Mouse (Mus musculus) embryonic facial prominence, embryonic 14.5 days (tissue): ENCODE results near the gene Clec4a2. TPM values are rescaled to one million over a fixed set of nuclear protein-coding genes. Genes with fewer than 3 reads are reported as not detected.
A peak's percentile ranks its signal among the peaks of the same experiment; 100 is the strongest.
"Not testable (repeated sequence)": the region's sequence is repeated elsewhere in the genome, so short reads cannot be mapped to it uniquely, and the experiment has no call there.

Experiments used
- ATAC-seq: fragments of 200-750 bp; cut with Nextera tagmentation; 2 replicates; pipeline ENCODE4 v1.8.0; 2017; ENCODE audit warnings: low read depth, moderate number of reproducible peaks, moderate TSS enrichment
- DNase-seq: peaks from one replicate; pipeline ENCODE4 v3.0.0-alpha.2; 2015; ENCODE audit warnings: low spot score
- H3K27ac ChIP-seq: fragments of 300-500 bp; sonication (generic); replicated peaks from 2 replicates; pipeline ENCODE4 v1.5.1; 2014; ENCODE audit warnings: low read depth, mild to moderate bottlenecking, low read length, moderate library complexity
- H3K27me3 ChIP-seq: fragments of 300-500 bp; sonication (generic); replicated peaks from 2 replicates; pipeline ENCODE4 v1.6.1; 2014; ENCODE audit warnings: low read length; ENCODE audit not compliant: control insufficient read depth, insufficient read depth
- H3K36me3 ChIP-seq: fragments of 300-500 bp; sonication (generic); 2 replicates; pipeline ENCODE4 v1.6.1; 2014; ENCODE audit warnings: low read length, mixed read lengths; ENCODE audit not compliant: control insufficient read depth, insufficient read depth
- H3K4me1 ChIP-seq: fragments of 300-500 bp; sonication (generic); 2 replicates; pipeline ENCODE4 v1.6.1; 2014; ENCODE audit warnings: antibody characterized with exemption, low read length; ENCODE audit not compliant: control insufficient read depth, insufficient read depth
- H3K4me2 ChIP-seq: fragments of 300-500 bp; sonication (generic); 2 replicates; pipeline ENCODE4 v1.6.1; 2014; ENCODE audit warnings: low read depth, mild to moderate bottlenecking, low read length, moderate library complexity, mixed read lengths
- H3K4me3 ChIP-seq: fragments of 300-500 bp; sonication (generic); 2 replicates; pipeline ENCODE4 v1.5.1; 2014; ENCODE audit warnings: low read depth, mild to moderate bottlenecking, low read length
- H3K9ac ChIP-seq: fragments of 300-500 bp; sonication (generic); 2 replicates; pipeline ENCODE4 v1.6.1; 2014; ENCODE audit warnings: low read depth, mild to moderate bottlenecking, low read length, moderate library complexity, mixed read lengths
- H3K9me3 ChIP-seq: fragments of 300-500 bp; sonication (generic); 2 replicates; pipeline ENCODE4 v1.6.1; 2016; ENCODE audit warnings: low read length; ENCODE audit not compliant: control insufficient read depth
- WGBS: fragments of 180-500 bp; shearing (Covaris S2); extraction: QIAGEN DNeasy Blood & Tissue Kit; methylation state at CpG from one replicate; pipeline ENCODE4 v1.1.7; 2014; 5-methylcytosine and 5-hydroxymethylcytosine counted together
- polyA plus RNA-seq: library from polyadenylated mRNA; unstranded; fragments of >200 nt; fragmentation: Nextera tagmentation; extraction: Ambion mirVana; gene quantifications from 2 replicates; pipeline ENCODE4 v1.2.1, GENCODE M21; 2014

The Clec4a2 gene
- polyA plus RNA-seq = 5.8 and 7.2 TPM in 2 replicates

DNA sequence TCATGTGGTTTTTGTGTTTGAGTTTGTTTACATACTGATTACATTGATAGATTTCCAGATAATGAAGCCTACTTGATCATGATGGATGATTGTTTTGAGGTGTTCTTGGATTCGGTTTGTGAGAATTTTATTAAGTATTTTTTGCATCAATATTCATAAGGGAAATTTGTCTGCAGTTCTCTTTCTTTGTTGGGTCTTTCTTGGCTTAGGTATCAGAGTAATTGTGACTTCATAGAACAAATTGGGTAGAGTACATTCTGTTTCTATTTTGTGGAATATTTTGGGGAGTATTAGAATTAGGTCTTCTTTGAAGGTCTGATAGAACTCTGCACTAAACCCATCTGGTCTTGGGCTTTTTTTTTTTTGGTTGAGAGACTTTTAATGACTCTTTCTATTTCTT lies at the start of gene Clec4a2:
TSS of gene Clec4a2 (plus strand) at position 301 of the 400 bp plus-strand sequence.
- 55% methylated on average over 1 of the region's 1 CpGs for WGBS

DNA sequence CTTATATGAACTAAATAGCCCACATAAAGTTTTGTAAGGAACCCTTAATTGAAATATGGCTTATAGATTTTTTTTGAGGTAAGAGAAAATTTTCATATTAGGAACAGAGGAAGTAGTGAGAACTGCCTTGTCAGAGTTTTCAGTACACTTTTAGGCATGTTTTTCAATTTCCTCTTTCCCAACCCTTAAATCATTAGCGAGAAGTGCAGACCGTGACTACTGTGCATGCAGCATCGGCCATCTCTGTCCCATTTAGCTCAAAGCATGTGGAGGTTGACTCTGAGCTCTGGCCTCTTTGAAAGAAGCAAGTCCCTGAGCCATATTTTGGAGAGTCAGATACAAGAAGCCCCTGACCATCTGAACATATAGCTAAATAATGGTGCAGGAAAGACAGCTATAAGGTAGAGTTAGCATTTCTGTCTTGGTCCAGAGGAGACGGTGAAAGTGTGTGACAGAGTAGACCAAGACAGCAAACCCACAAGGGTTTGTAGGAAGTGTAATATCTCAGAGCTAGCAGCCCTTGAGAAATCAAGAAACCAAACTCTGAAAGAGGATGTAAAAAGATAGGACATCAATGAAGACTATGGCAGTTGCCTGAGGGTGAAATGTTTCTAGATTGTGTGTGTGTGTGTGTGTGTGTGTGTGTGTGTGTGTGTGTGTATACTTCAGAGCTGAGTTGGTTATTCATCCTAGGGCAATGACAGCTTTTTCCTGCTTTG lies 10.9 kb upstream of the Clec4a2 start:
- H3K4me2 ChIP-seq = no peak overlapping the region
- no peak for ATAC-seq
- no peak overlapping the region for H3K9ac ChIP-seq
- no peaks in the 10 kb centered on the region for H3K36me3 ChIP-seq
- no peak overlapping the region for H3K27ac ChIP-seq
- no peaks in the 10 kb centered on the region for H3K9me3 ChIP-seq
- no peaks in the 10 kb centered on the region for H3K27me3 ChIP-seq
- no peak for DNase-seq
- no peak overlapping the region for H3K4me3 ChIP-seq
- WGBS = 94% methylated on average over 4 of the region's 4 CpGs
- no peaks in the 10 kb centered on the region for H3K4me1 ChIP-seq

More for the DNA sequence above, at the start of gene Clec4a2:
- not testable (repeated sequence) for ATAC-seq, H3K27me3 ChIP-seq, H3K9me3 ChIP-seq, DNase-seq, H3K9ac ChIP-seq, H3K4me2 ChIP-seq, H3K4me3 ChIP-seq, H3K36me3 ChIP-seq, H3K27ac ChIP-seq, H3K4me1 ChIP-seq

DNA sequence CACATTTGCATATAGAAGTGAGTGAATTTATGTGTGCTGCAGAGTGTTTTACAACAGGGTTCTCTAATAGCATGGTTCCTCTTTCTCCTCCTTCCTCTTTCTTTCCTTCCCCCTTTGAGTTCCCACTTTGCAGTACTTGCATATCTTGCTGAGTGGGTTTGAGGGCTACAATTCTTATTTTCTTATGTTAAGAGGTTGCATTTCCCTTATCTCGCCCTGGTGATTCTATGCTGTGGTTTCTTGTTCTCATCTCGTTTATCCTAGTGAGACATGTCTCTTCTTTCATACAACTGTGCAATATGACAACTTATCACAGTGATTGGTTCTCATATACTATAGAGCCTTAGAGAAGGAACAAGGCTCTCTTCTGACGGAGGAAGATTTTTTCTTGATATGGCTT lies 17.0 kb downstream of the Clec4a2 start:
- Histone ChIP-seq H3K9ac (no peak overlapping the region), H3K27me3 (no peaks in the 10 kb centered on the region), H3K4me2 (no peak overlapping the region), H3K36me3 (no peaks in the 10 kb centered on the region), H3K4me3 (no peak overlapping the region), H3K4me1 (no peaks in the 10 kb centered on the region), H3K9me3 (0 out of 2 replicates have a peak, but pooled peaks cover 4% of the 10 kb centered on the region), H3K27ac (no peak overlapping the region)
- ATAC-seq (no peak), DNase-seq (peak; percentile 1)
- WGBS = 65% methylated on average over 3 of the region's 3 CpGs

DNA sequence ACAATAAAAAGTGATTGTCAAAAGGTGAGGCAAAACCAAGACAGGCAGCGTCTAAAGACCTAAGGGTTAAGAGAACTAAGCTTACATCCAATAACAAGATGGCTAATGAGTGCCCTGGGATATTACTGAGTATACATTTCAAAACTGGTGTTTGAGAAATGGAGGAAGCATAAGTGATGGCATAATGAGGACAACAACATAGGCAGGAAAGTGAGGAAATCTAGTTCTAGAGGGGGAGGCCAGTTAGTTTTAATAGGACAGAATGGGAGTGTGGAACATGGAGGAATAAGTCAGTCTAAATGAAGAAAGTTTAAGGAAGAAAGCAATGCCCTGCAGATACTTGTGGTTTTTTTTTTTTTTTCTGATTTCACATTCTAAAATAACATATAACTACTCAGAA lies 20.9 kb downstream of the Clec4a2 start:
- Histone ChIP-seq H3K9ac (no peak overlapping the region), H3K4me2 (no peak overlapping the region), H3K36me3 (no peaks in the 10 kb centered on the region), H3K4me1 (no peaks in the 10 kb centered on the region), H3K4me3 (no peak overlapping the region), H3K27ac (no peak overlapping the region), H3K9me3 (0 out of 2 replicates have a peak, but pooled peaks cover 4% of the 10 kb centered on the region), H3K27me3 (no peaks in the 10 kb centered on the region)
- 56% methylated on average over 1 of the region's 1 CpGs for WGBS
- ATAC-seq (no peak), DNase-seq (no peak)

DNA sequence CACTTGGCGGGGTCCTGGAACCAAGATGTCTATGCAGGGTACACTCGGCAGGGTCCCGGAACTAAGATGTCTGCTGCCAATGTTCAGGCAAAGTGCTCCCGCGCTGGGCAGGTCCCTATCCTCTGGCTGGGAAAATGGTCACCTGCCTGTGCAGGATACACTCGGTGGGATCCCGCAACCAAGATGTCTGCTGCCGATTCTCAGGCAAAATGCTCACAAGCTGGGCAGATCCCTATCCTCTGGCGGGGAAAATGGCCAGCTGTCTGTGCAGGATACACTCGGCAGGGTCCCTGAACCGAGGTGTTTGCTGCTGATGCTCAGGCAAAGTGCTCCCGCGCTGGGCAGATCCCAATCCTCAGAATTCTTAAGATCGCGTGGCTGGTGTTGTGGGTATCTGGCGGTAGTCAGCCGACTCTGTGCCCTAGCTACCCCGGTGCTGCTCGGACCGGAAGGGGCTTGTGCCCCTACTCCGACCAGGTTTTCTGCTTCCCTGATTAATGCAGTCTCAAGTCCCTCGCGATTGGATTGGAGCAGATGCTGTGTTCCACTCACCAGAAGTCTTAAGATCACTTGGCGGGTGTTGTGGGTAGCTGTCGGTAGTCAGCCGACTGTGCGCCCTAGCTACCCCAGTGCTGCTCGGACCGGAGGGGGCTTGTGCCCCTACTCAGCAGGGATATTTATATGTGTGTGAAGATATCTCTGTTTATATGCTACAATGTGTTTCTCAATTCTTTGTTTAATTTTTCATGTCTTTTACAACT lies 31.7 kb downstream of the Clec4a2 start:
- H3K9me3 ChIP-seq, DNase-seq, H3K36me3 ChIP-seq, H3K4me3 ChIP-seq, H3K27ac ChIP-seq, H3K9ac ChIP-seq, ATAC-seq, H3K4me1 ChIP-seq, H3K4me2 ChIP-seq, H3K27me3 ChIP-seq: not testable (repeated sequence)
- WGBS = 68% methylated on average over 29 of the region's 29 CpGs

DNA sequence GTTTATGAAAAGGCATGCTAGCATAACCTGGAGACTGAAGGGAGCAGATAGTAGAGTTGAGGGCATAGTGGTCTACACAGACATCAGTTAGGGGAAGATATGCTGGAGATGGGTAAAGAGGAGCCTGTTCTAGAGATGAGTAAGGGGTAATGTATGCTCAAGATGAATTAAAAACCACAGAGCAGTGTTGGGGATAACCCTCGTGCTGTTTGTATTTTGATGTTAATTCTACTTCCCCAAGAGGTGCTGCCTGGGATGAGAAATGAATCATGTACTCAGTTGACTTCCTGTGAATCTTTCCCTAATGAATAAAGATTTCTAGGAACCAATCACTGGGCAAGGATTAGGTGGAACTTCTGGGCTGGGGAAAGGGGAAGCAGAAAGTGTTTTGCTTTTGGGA lies 63.9 kb downstream of the Clec4a2 start:
- H3K27ac ChIP-seq = no peak overlapping the region
- peaks cover 4% of the 10 kb centered on the region; the same call in 1 of the 2 replicates for H3K9me3 ChIP-seq
- no peak overlapping the region for H3K4me2 ChIP-seq
- no peaks in the 10 kb centered on the region for H3K4me1 ChIP-seq
- no peak for DNase-seq
- H3K36me3 ChIP-seq = no peaks in the 10 kb centered on the region
- no peak overlapping the region for H3K4me3 ChIP-seq
- no peaks in the 10 kb centered on the region for H3K27me3 ChIP-seq
- 47% methylated on average over 1 of the region's 1 CpGs for WGBS
- no peak overlapping the region for H3K9ac ChIP-seq
- no peak for ATAC-seq

DNA sequence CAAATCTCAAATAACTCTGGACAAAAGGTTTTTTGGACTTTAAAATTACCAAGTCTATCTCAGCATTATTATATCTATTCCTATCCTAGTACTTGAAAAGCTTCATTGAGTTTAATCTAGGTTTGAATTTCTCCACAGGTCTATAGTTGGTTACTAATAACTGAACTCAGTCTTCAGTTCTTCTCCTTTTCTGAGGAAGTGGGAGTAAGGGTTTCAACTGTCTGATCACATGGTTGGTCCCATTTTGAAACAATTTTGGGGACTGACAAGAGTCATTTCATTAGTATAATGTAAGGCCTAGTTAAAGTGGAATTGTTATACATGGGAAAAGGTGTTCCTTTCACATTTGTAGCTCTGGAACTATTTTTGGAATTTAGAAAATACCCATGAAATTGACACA lies 64.8 kb downstream of the Clec4a2 start:
- H3K4me3 ChIP-seq = no peak overlapping the region
- no peaks in the 10 kb centered on the region for H3K4me1 ChIP-seq
- peaks cover 8% of the 10 kb centered on the region; the same call in 1 of the 2 replicates for H3K9me3 ChIP-seq
- no peaks in the 10 kb centered on the region for H3K27me3 ChIP-seq
- ATAC-seq (no peak), DNase-seq (no peak)
- H3K27ac ChIP-seq = no peak overlapping the region
- no peak overlapping the region for H3K4me2 ChIP-seq
- no peak overlapping the region for H3K9ac ChIP-seq
- H3K36me3 ChIP-seq = no peaks in the 10 kb centered on the region

DNA sequence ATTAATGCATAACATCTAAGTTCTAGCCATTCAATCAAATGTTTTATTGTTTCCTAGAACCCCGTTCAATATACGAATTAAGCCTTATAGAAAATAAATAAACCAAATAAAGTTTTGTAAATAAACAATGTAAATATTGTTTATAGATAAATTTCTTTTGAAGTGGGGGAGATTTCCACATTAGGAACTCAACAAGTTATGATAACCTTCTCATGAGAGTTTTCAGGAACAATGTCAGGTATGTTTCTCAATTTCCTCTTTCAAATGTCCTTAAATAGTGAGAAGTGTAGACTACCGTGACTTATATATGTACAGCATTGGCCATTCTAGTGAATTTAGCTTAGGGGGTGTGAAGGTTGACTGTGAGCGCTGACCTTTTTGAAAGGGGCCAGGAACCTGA lies 66.4 kb downstream of the Clec4a2 start, which contains the start of gene Clec4b2:
TSS of gene Clec4b2 (plus strand) at position 301 of the 400 bp plus-strand sequence.
- Histone ChIP-seq H3K4me1 (no peaks in the 10 kb centered on the region), H3K9ac (no peak within 1 kb of the TSS), H3K9me3 (peaks cover 8% of the 10 kb centered on the region; the same call in 1 of the 2 replicates), H3K27me3 (no peaks in the 10 kb centered on the region), H3K36me3 (no peaks in the 10 kb centered on the region), H3K27ac (no peak within 1 kb of the TSS), H3K4me2 (no peak within 1 kb of the TSS), H3K4me3 (no peak within 1 kb of the TSS)
- WGBS = 81% methylated on average over 4 of the region's 4 CpGs
- no peak for ATAC-seq
- DNase-seq = no peak
